ENCODE assay signal across 12 mouse cellular contexts in the genomic region with DNA sequence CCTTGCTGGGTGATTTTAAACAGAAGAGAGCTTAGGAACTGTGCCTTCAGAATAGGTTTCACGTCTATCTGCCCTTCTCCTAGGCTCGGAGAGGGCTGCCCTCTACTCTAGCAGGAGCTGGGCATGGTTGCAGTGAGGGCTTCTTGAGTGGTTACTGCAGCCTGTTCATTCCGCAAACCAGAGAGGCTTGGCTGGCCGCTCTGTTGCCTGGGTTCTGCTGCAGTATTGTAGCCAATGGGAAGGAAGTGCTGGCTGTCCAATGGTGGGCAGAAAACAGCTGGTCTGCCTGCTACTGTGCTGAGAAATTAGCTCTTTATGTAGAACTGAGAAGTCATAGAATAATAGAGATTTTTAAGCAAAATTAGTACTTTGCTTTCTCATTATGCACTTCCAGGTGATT.
DNase-seq lines count a peak whose midpoint lies in the region; ATAC-seq lines count a peak whose summit lies in the region.
"Had no signal": no experiment of that assay in that cellular context is flagged by ENCODE, and none has a peak within 500 bp of the region (broad histone marks: within the 10 kb centered on the region; RNA-seq: fewer than 3 reads in every experiment).

No protein-coding gene starts in this region.

- no peaks in the 10 kb centered on the region for H3K27me3 ChIP-seq in intestine, embryonic 16.5 days (replicated peaks; ENCODE audit: control insufficient read depth, insufficient read depth, low read length)
- no peaks in the 10 kb centered on the region for H3K27me3 ChIP-seq in intestine, embryonic 15.5 days (replicated peaks)
- no peaks in the 10 kb centered on the region for H3K27me3 ChIP-seq in forebrain, embryonic 16.5 days (replicated peaks; ENCODE audit: control insufficient read depth, insufficient read depth, low read length)
- no peaks in the 10 kb centered on the region for H3K27me3 ChIP-seq in midbrain, embryonic 14.5 days (ENCODE audit: control insufficient read depth, insufficient read depth, low read length)
- H3K27me3 ChIP-seq: lung, embryonic 15.5 days had no signal

- no peak overlapping the region for H3K4me3 ChIP-seq in intestine, embryonic 16.5 days (ENCODE audit: low read length)
- no peak overlapping the region for H3K4me3 ChIP-seq in intestine, embryonic 15.5 days (replicated peaks)
- H3K4me3 ChIP-seq in forebrain, embryonic 16.5 days (replicated peaks; ENCODE audit: low read length), result no peak overlapping the region
- H3K4me3 ChIP-seq in midbrain, embryonic 14.5 days (replicated peaks; ENCODE audit: low read depth, low read length), result no peak overlapping the region
- H3K4me3 ChIP-seq: lung, embryonic 15.5 days had no signal

- no peak overlapping the region for H3K4me2 ChIP-seq in intestine, embryonic 16.5 days (ENCODE audit: low read depth, low read length)
- no peak overlapping the region for H3K4me2 ChIP-seq in intestine, embryonic 15.5 days (replicated peaks)
- no peak overlapping the region for H3K4me2 ChIP-seq in forebrain, embryonic 16.5 days (ENCODE audit: low read length)
- no peak overlapping the region for H3K4me2 ChIP-seq in midbrain, embryonic 14.5 days (ENCODE audit: low read length)
- H3K4me2 ChIP-seq: lung, embryonic 15.5 days had no signal

- no peaks in the 10 kb centered on the region for H3K9me3 ChIP-seq in intestine, embryonic 16.5 days (ENCODE audit: control insufficient read depth, low read length)
- H3K9me3 ChIP-seq in intestine, embryonic 15.5 days, result no peaks in the 10 kb centered on the region
- no peaks in the 10 kb centered on the region for H3K9me3 ChIP-seq in forebrain, embryonic 16.5 days (ENCODE audit: control insufficient read depth, low read length)
- no peaks in the 10 kb centered on the region for H3K9me3 ChIP-seq in midbrain, embryonic 14.5 days (ENCODE audit: control insufficient read depth, low read length)
- H3K9me3 ChIP-seq: lung, embryonic 15.5 days had no signal

- H3K27ac ChIP-seq in intestine, embryonic 16.5 days (ENCODE audit: low read length), result no peak overlapping the region
- H3K27ac ChIP-seq in intestine, embryonic 15.5 days, result no peak overlapping the region
- no peak overlapping the region for H3K27ac ChIP-seq in forebrain, embryonic 16.5 days (ENCODE audit: low read length)
- H3K27ac ChIP-seq in midbrain, embryonic 14.5 days (replicated peaks; ENCODE audit: low read depth, low read length), result no peak overlapping the region
- H3K27ac ChIP-seq: lung, embryonic 15.5 days had no signal

- H3K9ac ChIP-seq in intestine, embryonic 16.5 days (ENCODE audit: low read depth, low read length), result no peak overlapping the region
- H3K9ac ChIP-seq in intestine, embryonic 15.5 days, result no peak overlapping the region
- no peak overlapping the region for H3K9ac ChIP-seq in forebrain, embryonic 16.5 days (replicated peaks; ENCODE audit: low read depth, low read length)
- no peak overlapping the region for H3K9ac ChIP-seq in midbrain, embryonic 14.5 days (replicated peaks; ENCODE audit: low read length)
- H3K9ac ChIP-seq: lung, embryonic 15.5 days had no signal

- 63% methylated on average over 4 of the region's 4 CpGs for WGBS in intestine, embryonic 16.5 days
- 54% methylated on average over 4 of the region's 4 CpGs for WGBS in intestine, embryonic 15.5 days
- 19% methylated on average over 4 of the region's 4 CpGs for WGBS in forebrain, embryonic 16.5 days
- 15% methylated on average over 4 of the region's 4 CpGs for WGBS in midbrain, embryonic 14.5 days

- peak; percentile 9 for DNase-seq in embryo, embryonic 10.5 days (ENCODE audit: low spot score)
- peak; percentile 37 for DNase-seq in midbrain, embryonic 14.5 days
- no peak for DNase-seq in gastrocnemius, postnatal 25 days
- DNase-seq in kidney, postnatal 25 days, result no peak
- DNase-seq: heart, postnatal 10 days; right cerebral cortex, adult 18-20 months; thymus, postnatal 25 days had no signal

- H3K4me1 ChIP-seq in intestine, embryonic 16.5 days (ENCODE audit: control insufficient read depth, insufficient read depth, low read length), result 0 out of 2 replicates have a peak, but pooled peaks cover 3% of the 10 kb centered on the region
- H3K4me1 ChIP-seq in intestine, embryonic 15.5 days (replicated peaks), result no peaks in the 10 kb centered on the region
- peaks cover 5% of the 10 kb centered on the region for H3K4me1 ChIP-seq in forebrain, embryonic 16.5 days (replicated peaks; ENCODE audit: control insufficient read depth, insufficient read depth, low read length)
- peaks cover 13% of the 10 kb centered on the region for H3K4me1 ChIP-seq in midbrain, embryonic 14.5 days (ENCODE audit: control insufficient read depth, insufficient read depth, low read length)
- H3K4me1 ChIP-seq: lung, embryonic 15.5 days had no signal

- 0 out of 2 replicates have a peak, but pooled peaks have one; percentile 38 for ATAC-seq in intestine, embryonic 16.5 days
- no peak for ATAC-seq in intestine, embryonic 15.5 days
- peak; percentile 65 for ATAC-seq in forebrain, embryonic 16.5 days
- ATAC-seq in midbrain, embryonic 14.5 days (ENCODE audit: low FRiP score, low TSS enrichment), result no peak
- ATAC-seq in erythroid progenitor cell, adult 5-6 weeks (replicated peaks; ENCODE audit: low FRiP score, poor library complexity, severe bottlenecking), result no peak

- no peaks in the 10 kb centered on the region for H3K36me3 ChIP-seq in intestine, embryonic 16.5 days (ENCODE audit: control insufficient read depth, insufficient read depth, low read length)
- H3K36me3 ChIP-seq in intestine, embryonic 15.5 days, result no peaks in the 10 kb centered on the region
- H3K36me3 ChIP-seq in forebrain, embryonic 16.5 days (ENCODE audit: control insufficient read depth, insufficient read depth), result no peaks in the 10 kb centered on the region
- H3K36me3 ChIP-seq in midbrain, embryonic 14.5 days (ENCODE audit: control insufficient read depth, insufficient read depth, low read length), result no peaks in the 10 kb centered on the region
- H3K36me3 ChIP-seq: lung, embryonic 15.5 days had no signal

Comparison
In these comparisons a context has a peak if more than half of its experiments do, and no peak if none do; other contexts are left out.
1. ATAC-seq: peak in intestine, embryonic 16.5 days (single experiment) and forebrain, embryonic 16.5 days (single experiment); none in intestine, embryonic 15.5 days (single experiment), midbrain, embryonic 14.5 days (single experiment) and erythroid progenitor cell, adult 5-6 weeks (single experiment).
2. DNase-seq: peak in embryo, embryonic 10.5 days (single experiment) and midbrain, embryonic 14.5 days (single experiment); none in gastrocnemius, postnatal 25 days (single experiment) and kidney, postnatal 25 days (0 of 2).